Mouse (Mus musculus) layer of hippocampus, adult 11-12 months (tissue): ENCODE measurements around the gene Ppa1.

Experiments used
- DNase-seq: peaks from one replicate; pipeline ENCODE4 v3.0.0; 2022; ENCODE audit warnings: low spot score

Ppa1 gene

GRCm38 (mm10) chr10:61646557-61646956 is 1.8 kb upstream of the Ppa1 start:
- DNase-seq, result no peak

GRCm38 (mm10) chr10:61648737-61649645 is 639 bp downstream of the Ppa1 start:
- DNase-seq, result no peak

- DNase-seq, result no peak
These were observed 5.8 kb downstream of the Ppa1 start for GRCm38 (mm10) chr10:61654105-61654504.

- DNase-seq, result no peak
These were observed 6.3 kb downstream of the Ppa1 start for GRCm38 (mm10) chr10:61654691-61655090.

DNA sequence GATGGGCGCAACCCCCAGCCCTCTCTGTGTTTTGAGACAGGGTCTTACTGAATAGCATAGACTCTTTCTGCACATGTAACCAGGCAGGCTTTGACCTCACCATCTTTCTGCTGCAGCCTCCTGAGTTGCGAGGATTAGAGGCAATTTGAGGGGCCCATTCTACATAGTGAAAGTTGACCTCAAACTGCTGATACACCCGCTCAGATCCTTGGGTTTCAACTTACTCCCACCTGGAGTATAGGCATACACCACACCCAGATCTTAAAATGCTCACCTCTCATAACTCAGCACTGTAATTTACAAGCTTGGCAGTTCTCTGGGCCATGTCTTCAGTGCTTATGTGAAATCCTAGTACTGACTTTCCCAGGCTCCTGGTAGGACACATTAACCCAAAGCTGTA is 6.8 kb downstream of the Ppa1 start:
- DNase-seq, result no peak

DNA sequence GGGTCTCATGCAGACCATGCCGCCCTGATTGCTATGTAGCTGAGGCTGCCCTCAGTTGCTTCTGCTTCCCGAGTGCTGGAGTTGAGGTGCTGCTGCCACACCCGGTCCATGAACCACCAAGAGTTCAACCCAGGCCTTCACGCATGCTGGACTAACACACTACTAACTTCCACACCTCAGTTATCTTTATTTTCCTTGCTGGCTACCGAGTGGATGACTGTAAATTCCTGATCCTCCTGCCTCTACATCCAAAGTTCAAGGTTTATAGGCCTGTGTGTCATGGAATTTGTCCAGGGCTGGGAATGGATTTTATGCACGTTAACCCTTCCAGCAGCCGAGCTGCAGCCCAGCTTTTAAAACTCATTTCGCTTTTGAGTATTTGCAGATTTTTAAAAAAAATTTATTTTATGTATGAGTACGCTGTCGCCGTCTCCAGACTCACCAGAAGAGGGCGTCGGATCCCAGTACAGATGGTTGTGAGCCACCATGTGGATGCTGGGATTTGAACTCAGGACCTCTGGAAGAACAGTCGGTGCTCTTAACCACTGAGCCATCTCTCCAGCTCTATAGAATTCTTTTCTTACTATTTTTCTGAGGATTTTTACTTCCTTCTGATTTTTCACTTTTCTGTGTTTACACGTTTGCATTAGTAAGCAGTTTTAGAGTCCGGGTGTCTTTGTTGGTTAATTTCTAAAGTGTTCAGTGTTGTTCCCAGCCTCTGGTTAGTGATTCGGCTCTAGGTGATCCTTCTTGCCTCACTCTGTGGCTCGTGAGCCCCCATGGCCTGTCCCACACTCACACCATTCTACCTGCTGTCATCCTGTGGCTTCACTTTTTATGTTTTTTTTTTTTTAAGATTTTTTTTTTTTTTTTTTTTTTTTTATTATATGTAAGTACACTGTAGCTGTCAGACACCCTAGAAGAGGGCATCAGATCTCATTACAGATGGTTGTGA is 8.9 kb downstream of the Ppa1 start:
- no peak for DNase-seq

DNA sequence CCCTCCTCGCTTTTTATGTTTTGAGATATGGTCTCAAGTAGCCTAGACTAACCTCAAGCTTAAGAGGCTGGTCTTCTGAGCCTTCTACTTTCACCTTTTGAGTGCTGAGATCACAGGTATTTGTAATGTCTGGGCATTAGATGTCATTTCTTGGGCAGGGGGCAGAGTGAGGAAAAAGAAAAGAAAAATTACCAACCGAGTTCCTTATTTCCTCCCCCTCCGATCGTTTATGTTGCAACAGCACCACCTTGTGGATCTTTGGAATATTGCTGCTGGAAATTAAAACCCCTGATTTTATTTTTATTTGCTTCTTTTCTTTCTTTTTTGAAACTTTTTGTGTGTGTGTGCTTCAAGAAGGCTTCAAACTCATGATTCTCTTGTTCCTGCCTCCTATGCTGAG is 9.6 kb downstream of the Ppa1 start:
- no peak for DNase-seq

DNA sequence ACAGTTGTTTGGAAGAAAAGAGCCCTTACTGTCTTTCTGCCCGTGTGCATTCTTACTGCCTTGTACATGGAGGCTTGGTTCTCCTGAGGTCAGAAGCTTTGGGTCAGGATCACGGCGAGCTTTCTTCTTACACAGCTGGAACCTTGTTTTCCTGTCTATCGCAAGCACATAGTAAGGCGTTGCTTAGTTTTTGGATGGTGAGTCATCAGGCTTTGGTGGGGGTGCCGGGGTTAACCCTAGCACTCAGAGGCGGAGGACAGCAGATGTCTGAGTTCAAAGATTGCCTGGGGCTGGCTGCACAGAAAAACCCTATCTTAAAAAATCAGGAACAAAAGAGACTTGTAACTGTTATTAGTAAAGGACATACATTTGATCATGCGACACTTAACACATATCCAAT is 13.5 kb downstream of the Ppa1 start:
- DNase-seq, result no peak

DNA sequence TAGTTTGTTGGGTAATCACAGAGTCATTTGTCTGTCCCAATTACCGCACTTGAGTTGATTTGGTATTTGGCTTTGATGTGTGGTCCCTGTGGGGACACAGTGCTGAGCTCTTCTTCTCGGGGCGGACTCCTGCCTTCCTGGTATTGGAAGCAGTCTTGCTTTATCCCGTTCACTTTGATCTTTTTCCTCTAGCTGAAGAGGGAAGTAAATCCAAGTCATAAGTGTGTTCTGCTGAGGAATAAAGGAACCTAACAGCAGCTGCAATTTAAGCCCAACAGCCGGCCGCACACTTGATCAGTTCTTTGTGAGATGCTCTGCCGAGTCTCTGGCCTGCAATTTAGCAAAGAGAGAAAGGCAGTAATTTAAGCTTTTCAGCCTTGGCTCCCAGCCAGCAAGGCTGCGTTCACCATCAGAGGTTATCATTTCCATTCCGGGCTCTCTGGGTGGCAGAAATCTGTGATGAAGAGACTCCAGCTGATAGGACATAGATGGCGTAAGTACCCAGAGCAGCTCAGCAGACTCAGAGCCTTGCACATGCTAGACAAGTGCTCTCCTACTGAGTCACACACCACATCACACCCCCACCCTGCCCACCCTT is 14.1 kb downstream of the Ppa1 start:
- no peak for DNase-seq

GRCm38 (mm10) chr10:61665111-61665510 is 16.8 kb downstream of the Ppa1 start:
- no peak for DNase-seq

DNA sequence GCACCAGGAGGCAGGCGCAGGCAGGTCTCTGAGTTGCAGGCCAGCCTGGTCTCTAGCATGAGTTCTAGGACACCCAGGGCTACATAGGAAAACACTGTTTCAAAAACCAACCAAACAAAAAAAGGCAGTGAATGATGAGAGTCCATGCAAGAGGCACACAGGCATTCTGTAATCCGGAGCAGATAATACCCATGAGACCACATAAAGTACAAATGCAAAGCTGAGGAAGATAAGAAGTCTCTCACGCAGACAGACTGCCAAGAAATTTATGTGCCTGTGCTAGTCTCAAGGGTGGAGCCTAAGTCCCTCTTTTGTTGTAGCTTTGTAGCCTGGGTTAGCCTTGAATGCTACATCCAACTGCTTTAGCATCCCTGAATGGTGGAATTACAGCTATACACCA is 17.3 kb downstream of the Ppa1 start:
- no peak for DNase-seq

DNA sequence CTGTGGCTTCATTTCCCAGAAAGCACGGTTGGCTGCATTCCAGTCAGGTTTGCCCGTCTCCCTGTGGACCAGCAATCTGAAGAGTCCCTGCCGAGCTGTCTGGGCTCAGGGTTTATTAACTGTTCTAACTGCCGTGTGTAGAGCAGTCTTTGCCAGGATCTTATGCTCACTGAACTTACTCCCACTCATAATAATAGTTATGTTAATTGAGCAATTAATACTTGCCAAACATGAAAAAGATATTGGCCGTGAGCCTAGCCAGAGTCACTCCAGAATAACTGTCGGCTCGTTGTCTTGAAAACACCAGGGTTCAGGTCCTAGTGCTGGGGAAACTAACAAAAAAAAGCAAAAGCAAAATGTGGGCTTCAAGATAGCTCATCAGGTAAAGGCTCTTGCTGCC is 20.9 kb downstream of the Ppa1 start:
- no peak for DNase-seq

DNA sequence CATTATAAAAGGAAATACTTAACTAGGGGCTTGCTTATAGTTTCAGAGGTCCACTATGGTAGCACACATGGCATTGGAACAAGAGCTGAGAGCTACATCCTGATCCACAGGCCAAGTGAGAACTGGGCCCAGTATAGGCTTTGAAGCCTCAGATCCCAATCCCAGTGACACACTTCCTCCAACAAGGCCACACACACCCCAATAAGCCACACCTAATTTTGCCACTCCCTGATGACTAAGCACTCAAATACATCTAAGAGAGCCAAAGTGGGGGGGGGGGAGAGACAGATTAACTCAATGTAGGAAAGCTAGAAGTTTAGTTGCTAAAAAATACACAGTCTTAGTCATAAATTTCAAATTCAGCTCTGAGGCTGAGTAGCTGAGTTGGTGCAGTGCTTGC is 21.5 kb downstream of the Ppa1 start:
- DNase-seq, result no peak

GRCm38 (mm10) chr10:61670758-61671157 is 22.4 kb downstream of the Ppa1 start:
- no peak for DNase-seq

GRCm38 (mm10) chr10:61675935-61676334 is 27.6 kb downstream of the Ppa1 start:
- no peak for DNase-seq

GRCm38 (mm10) chr10:61679545-61679944 is 31.2 kb downstream of the Ppa1 start:
- DNase-seq, result no peak

DNA sequence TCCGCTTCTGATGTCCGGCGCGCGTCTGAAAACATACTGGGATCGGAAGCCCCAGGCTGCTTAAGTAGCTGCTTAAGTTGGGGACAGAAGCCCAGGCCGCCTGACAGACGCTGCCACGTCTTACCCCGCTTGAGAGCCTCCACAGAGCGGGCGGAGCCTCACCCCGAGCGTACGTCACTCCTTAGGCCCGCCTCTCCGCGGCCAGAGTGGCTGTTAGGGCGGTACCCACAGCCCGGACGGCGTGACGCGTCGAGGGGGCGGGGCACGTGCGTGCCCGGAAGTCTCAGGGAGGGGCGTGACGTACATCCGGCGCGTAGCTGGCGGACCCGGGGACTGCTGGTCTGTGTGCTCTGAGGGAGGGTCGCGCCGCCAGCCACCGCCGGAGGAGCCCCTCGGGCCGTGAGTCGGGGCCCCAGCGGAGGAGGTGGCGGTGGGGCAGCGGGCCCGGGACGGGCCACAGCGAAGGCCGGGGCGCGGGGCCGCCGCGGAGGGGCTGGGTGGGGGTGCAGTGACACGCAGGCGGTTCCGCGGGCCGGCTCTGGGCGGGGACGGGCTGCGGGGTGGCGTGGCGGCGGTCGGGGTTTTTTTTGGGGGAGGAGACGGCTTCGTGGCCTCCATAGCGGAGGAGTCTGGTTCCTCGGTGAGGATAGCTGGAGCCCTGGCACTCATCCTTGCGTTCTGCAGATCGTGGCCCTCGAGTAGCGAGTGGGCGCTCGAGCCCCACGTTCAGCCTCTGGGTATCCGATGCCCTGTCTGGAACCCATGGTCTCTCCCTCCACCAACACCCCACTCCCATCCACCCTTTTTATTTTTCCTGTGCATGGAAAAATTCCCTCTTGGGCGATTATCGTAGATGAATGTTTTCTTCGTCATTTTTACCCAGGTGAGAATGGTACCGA is 31.9 kb downstream of the Ppa1 start, which contains the start of gene Sar1a:
Gene Sar1a (plus strand): TSS at position 285 of the 899 bp plus-strand sequence.
- peak; percentile 98 for DNase-seq

- no peak for DNase-seq
These were observed 41.1 kb downstream of the Ppa1 start for GRCm38 (mm10) chr10:61689405-61689804.

GRCm38 (mm10) chr10:61693563-61693962 is 45.2 kb downstream of the Ppa1 start:
- DNase-seq, result no peak

GRCm38 (mm10) chr10:61694870-61695670 is 46.7 kb downstream of the Ppa1 start, which contains the start of gene Tysnd1:
Gene Tysnd1, plus strand, starts transcription at chr10:61695514.
- DNase-seq, result peak; percentile 97
